Mouse (Mus musculus) gastrocnemius, adult 2 months (tissue): ENCODE data around the gene Pom121l2. TPM values are rescaled to one million over a fixed set of nuclear protein-coding genes. Genes with fewer than 3 reads are reported as not detected.
A peak's percentile ranks its signal among the peaks of the same experiment; 100 is the strongest.

ENCODE experiments used
- DNase-seq: peaks from one replicate; pipeline ENCODE4 v3.0.0; 2022
- H3K27ac ChIP-seq: fragments of 200-600 bp; 2 replicates; pipeline ENCODE4 v1.8.1; 2022; ENCODE audit warnings: mild to moderate bottlenecking
- H3K4me3 ChIP-seq: fragments of 200-600 bp; 2 replicates; pipeline ENCODE4 v1.8.1; 2022; ENCODE audit warnings: mild to moderate bottlenecking, moderate library complexity
- CTCF ChIP-seq: fragments of 200-600 bp; IDR thresholded peaks from 2 replicates; pipeline ENCODE4 v1.8.1; 2022; ENCODE audit warnings: antibody characterized with exemption, mild to moderate bottlenecking, moderate library complexity
- intact Hi-C: fragments of 180-260 bp; cut with DNase I; formaldehyde crosslinking; loops from one replicate; pipeline ENCODE4 v1.15.1; 2025
- total RNA-seq, 2 experiments: library from RNA; stranded (reverse); gene quantifications; 2 replicates each; pipeline ENCODE4 v1.2.3; 2021

Pom121l2 gene
- total RNA-seq, 2 experiments from 2014 or later: not detected

DNA sequence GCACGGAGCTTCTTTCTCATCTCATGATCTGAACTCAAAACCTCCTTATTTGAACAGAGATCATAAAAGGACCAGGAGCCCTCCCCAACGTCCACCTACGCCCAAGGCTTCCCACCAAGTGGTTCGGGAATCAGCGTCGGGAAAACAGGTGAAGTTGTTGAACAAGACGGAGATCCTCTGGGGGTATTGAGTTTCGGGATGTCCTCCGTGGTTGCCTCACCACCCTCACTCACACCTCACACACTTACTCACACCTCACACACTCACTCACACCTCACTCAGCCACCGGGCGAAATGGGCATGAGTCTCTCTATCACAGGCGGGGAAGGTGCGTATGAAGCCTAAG lies 15.8 kb downstream of the Pom121l2 start:
- H3K27ac ChIP-seq: no peak overlapping the region
- H3K4me3 ChIP-seq: peak overlapping the region; percentile 64
- intact Hi-C loops: no loop called here
- TF ChIP-seq CTCF: no peak
- no peak for DNase-seq

DNA sequence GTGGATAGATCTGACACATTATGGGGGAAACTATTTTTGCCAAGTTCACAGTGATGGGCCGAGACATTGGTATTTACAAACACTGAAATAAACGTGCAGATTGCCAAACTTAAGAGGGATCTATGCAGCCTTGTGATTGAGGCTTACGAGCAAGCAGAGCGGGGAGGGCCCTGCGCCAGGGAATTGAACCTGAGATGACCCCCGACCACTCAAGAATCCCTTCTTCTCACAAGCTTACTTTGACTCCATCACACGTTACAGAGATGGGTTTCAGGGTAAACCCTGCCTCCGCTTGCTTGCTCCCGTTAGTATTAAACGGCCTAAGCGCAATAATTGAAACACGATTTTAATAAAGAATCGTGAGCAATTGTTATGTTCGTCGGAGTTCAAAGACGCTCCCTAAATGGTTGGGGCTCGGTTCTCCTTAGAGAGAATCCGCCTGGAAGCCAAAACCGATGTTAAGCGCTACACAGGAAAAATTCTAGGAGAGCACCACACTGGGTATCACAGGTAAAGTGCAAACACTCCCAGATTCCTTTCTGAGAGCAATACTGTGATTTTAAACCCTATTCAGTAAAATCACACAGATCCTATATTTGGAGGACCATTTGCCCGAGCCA lies 16.3 kb downstream of the Pom121l2 start:
- intact Hi-C loops: no loop called here
- peak overlapping the region; percentile 64; the same call in 1 of the 2 replicates for H3K4me3 ChIP-seq

DNA sequence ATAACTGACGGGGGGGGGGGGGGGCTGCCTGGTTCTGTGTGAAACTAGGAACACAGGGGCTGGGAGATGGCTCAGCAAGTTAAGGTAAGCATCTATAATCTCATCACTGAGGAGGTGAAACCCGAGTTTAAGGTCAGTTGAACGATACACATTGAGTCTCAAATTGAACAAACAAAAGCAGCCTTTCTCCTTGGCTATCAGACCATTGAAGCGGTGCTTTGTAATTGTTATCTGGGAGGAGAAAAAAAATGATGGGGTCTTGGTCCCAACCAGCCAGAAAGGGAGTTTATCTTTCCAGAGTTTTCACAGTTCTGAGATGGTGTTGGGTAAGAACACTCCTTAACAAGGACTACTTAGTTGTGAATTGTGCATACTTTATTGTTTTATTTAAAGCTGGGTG lies 16.8 kb downstream of the Pom121l2 start:
- Histone ChIP-seq H3K4me3 (no peak overlapping the region), H3K27ac (no peak overlapping the region)
- no peak for DNase-seq
- TF ChIP-seq CTCF: no peak
- intact Hi-C loops: no loop called here

More for the DNA sequence above, 16.3 kb downstream of the Pom121l2 start:
- TF ChIP-seq CTCF: no peak
- no peak for DNase-seq
- H3K27ac ChIP-seq: no peak overlapping the region

DNA sequence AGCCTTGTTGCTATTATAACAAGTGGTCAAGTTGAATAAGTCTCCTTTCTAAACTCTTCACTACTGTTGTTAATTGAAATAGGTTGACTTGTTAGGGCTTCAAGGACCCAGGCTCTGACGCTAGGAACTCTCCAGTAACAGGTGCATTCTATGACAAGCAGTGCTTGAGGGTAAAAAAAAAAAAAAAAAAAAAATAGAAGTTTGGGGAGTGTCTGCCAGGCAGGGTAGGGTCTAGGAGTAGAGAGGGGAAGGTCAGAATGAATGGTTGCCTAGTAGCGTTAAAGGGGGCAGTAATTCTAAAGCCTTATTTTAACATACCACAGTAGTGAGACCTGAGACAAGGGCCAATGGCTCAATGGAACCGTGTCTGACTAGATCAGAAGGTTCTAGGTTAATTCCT lies 17.4 kb downstream of the Pom121l2 start:
- TF ChIP-seq CTCF: no peak
- intact Hi-C loops: no loop called here
- DNase-seq: no peak
- H3K27ac ChIP-seq: no peak overlapping the region
- H3K4me3 ChIP-seq: no peak overlapping the region

DNA sequence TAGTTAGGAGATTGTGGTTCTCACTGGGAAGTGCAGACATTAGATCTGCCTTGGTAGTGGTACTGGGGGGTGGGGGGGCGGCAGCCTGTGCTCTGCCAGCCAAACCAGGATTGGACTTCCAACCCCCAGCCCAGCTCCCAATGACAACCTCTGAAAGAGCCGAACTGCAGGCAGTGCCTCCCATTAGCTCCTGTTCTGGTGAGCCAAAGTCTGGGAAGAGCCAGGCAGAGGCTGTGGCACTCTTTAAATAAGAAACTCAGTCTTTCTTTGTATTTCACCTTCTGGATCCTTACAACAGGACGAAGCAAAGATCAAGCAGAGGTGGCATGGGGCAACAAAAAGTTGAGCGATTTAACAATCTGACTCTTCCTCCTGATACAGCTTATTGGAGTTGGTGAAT lies 18.2 kb downstream of the Pom121l2 start:
- intact Hi-C loops: no loop called here

DNA sequence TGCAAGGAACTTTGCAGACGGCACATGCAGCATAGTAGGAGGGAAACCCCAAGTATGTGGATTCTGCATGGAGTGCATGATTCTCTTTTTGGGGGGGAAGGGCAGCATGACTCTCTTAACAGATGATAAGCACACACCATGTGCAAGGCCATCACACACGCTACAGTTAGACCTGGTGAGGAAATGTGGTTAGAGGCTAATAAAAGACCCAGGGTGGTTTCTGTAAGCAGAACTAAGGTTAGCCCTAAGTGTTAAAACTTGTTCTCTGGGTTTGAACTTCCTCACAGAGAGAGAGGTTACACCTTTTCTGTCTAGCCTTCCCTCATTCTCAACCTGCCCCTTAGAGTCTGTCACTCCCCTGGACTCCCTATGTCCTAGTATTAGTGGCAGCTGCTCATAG lies 20.4 kb downstream of the Pom121l2 start:
- Histone ChIP-seq H3K4me3 (no peak overlapping the region), H3K27ac (no peak overlapping the region)
- DNase-seq: no peak
- intact Hi-C loops: no loop called here
- TF ChIP-seq CTCF: no peak

More for the DNA sequence above, 18.2 kb downstream of the Pom121l2 start:
- TF ChIP-seq CTCF: no peak
- H3K4me3 ChIP-seq: no peak overlapping the region
- DNase-seq: no peak
- no peak overlapping the region for H3K27ac ChIP-seq

DNA sequence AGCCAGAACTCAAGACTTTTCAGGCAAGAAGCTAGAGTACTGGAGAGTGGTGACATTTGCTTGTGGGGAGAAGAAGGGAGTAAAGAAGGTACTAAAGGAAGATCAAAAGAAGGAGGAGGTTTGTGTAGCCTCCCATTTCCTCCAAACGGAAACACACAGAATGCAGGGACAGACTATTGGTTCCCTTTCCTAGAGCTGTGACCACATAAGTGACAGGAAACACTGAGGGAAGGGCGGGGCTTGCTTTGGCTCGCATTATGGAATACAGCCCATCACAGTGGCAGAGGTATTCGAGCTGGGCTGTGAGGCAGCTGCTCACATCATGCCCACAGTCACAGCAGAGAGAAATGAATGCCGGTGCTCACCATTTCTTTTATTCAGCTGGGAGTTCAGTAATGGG lies 20.8 kb downstream of the Pom121l2 start:
- no peak for DNase-seq
- Histone ChIP-seq H3K4me3 (no peak overlapping the region), H3K27ac (no peak overlapping the region)
- TF ChIP-seq CTCF: no peak
- intact Hi-C loops: no loop called here

DNA sequence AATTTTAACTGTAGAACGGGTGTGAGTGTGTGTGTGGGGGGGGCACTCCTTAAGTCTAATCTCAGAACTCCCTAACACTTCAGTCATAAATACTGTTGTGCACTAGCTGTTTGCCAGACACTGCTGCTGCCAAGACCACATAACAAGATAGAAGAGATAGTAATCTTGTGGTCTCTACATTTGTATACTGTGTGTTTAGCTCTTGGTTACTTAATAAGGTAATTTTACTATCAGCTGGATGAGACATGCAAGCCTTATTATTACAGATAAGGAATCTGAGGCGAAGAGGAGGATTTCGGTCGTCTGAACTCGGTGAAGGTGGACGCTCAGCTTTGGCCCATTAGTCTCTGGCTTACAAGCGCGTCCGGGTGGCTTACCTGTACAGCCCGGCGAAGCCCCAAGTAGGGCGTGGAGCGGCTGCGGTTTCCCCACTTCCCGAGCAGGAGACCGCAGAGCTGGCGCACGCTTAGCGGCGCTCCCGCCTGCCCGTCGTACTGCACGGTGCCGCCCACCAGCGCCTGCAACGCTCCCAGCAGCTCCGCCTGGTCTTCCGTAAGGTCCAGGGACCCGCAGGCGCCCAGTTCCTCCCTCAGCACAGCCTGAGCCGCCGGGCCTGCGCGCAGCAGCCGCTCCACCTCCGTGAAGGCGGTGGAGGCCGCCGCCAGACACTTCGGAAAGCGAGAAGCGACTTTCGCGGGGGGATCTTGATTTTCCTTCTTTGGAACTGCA lies 24.8 kb downstream of the Pom121l2 start:
- peak overlapping the region; percentile 85 for H3K4me3 ChIP-seq
- intact Hi-C loops: no loop called here
- no peak for TF ChIP-seq CTCF
- no peak overlapping the region for H3K27ac ChIP-seq
- DNase-seq: peak; percentile 59

DNA sequence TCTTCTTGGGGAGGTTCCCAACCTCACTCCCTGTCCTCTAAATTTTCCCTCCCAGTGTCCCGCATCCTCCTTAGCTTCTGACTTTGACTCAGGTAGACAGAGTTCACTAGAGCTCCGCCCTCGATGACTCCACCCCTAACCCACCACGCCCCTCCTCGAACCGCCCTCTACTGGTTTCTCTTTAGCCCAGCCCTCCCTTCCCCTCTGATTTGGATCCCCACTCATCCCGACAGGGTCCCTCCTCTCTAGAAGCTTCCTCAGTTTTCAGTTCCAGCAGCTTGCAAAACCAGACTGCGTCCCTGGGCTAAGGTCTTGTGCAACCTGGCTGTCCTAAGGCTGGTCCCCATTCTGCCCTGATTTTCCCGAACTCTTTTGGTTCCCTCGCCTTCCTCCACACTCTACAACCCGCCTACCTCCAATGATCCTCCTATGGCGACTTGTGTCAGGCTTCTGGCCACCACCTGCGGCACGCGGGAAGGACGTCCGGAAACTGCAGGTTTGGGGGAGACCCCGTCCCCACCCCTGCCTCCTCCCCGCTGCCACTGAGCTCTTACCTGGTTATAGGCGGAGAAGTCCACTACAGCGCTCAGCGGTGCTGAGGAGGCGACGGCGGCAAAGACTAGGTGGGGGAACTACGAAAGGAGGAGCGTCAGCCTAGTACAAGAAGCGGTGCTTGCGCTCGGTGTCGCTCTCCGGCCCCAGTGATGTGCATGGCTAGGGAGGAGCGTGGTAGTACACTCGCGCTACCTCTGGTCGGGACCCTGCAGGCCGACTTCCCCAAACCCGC lies 25.5 kb downstream of the Pom121l2 start:
- TF ChIP-seq CTCF: peak; percentile 4; the same call in 1 of the 2 replicates

DNA sequence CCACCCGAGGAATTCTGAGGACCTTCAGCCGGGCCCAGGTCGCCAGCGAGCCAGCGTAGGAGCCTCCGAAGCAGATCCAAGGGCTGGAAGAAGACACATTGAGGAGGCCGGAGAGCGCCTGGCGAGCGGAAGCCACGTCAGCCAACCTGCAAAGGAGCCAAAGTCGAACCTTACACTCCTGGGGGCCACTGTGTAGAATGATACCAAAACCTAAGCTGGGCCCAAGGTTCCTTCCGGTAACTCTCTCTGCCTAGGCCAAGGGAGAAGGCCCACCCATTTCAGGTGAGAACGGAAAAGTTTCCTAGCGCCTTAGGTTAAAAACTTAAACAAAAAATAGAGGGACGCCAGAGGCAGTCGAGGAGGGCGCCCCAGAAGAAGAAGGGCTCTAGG lies 26.1 kb downstream of the Pom121l2 start:
- TF ChIP-seq CTCF: no peak
- DNase-seq: no peak
- intact Hi-C loops: no loop called here
- peak overlapping the region; percentile 85 for H3K4me3 ChIP-seq
- H3K27ac ChIP-seq: no peak overlapping the region

More for the DNA sequence above, 25.5 kb downstream of the Pom121l2 start:
- Histone ChIP-seq H3K27ac (no peak overlapping the region), H3K4me3 (peak overlapping the region; percentile 85)
- intact Hi-C loops: no loop called here
- DNase-seq: peak; percentile 42

DNA sequence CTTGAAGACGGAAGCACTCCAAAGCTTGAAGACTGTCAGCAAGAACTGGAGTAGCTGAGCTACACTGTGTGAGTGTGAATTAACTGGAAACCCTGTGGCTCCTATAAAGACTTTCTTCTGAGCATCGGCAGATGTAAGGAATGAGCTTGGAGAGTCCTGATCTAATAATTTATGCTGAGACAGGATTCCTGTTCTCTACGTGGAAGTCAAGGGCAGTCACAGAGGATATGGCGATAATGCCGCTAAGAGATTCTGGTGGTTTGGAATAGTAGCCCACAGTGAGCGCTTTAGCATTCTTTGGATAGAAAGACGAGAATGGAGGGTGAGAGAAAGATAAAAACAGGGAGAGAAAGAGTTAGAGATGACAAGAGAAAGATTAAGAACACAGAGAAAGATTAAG lies 26.9 kb downstream of the Pom121l2 start:
- DNase-seq: no peak
- no peak for TF ChIP-seq CTCF
- intact Hi-C loops: no loop called here
- Histone ChIP-seq H3K27ac (no peak overlapping the region), H3K4me3 (no peak overlapping the region)

DNA sequence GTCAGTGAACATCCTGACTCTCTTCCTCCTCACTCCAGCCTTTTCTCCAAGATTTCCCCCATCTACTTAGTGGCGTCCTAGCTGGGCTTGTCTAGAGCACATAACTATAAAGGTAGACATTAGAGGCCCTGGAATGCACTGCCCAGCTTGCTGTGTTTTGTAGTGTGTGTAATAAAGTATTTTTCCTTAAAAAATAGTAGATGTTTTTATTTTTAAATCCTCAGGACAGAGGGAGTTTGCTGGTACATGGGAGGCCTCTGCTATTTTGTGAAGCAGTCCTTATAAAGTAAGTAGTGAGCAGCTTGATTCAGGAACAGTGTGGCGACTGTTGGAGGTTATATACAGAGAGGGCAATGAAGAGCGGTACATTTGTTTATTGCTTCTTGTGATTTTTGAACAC lies 27.7 kb downstream of the Pom121l2 start:
- no peak for TF ChIP-seq CTCF
- H3K4me3 ChIP-seq: no peak overlapping the region
- no peak for DNase-seq
- H3K27ac ChIP-seq: no peak overlapping the region
- intact Hi-C loops: no loop called here

DNA sequence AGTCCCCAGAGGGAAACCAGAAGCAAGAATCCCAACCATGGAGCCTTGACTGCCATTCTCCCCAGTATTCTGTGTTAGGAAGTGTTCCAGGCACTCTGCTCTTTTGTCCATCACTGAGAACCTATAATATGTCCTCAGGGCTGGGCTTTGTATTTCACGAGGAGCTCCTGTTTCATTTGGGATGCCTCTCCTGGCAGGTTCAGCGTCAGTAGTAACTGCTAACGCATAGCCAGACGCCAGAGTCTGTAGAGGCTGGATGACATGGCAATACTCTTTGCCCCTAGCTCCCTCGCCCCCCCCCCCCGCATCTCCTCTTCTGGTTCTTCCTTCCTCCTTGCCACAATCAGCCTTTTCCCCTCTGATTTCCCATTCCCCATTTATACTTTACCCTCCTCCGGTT lies 28.6 kb downstream of the Pom121l2 start, which contains the start of gene Prss16:
TSS of gene Prss16 (minus strand) at position 101 of the 400 bp plus-strand sequence.
- no peak for DNase-seq
- Histone ChIP-seq H3K4me3 (no peak within 1 kb of the TSS), H3K27ac (no peak within 1 kb of the TSS)
- intact Hi-C loops: no loop called here
- TF ChIP-seq CTCF: no peak
